Mouse (Mus musculus) megakaryocyte, embryonic 14.5 days (primary cell): Measurements from ENCODE around the gene Lhfp.

Experiments
- FLI1 ChIP-seq: IDR thresholded peaks from 2 replicates; pipeline ENCODE4 v1.6.1; 2012; ENCODE audit warnings: low read length, inconsistent platforms, mixed read lengths
- GATA1 ChIP-seq: IDR thresholded peaks from 3 replicates; pipeline ENCODE4 v1.6.1; 2012; ENCODE audit warnings: mixed read lengths, low read length, inconsistent platforms, borderline replicate concordance

- TF ChIP-seq GATA1 (no peak), FLI1 (no peak)
Measured at GRCm38 (mm10) chr3:53039746-53040145, 1.6 kb upstream of the Lhfp start.
